Mouse (Mus musculus): Measurements from ENCODE around the gene Lsg1.

DNA sequence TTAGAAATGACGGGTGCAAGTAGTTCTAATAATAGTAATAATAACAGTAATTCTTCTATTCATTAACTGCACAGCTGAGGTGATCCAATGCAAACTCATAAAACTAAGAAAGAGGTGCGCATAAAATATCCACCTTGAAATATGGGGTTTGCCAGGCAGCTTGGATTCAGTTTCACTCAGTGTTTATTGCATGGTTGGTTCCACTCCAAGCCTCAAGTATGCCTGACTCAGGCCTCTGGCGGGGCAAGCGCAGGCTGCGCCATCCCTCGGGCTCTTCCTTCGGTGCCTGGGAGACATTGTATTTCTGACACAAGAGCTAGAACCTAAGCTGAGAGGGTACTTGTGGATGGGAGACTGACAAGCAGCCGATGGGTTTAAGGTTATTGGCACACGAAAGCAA lies 68.8 kb downstream of the Lsg1 start:
- TF ChIP-seq TAL1 (IDR thresholded peaks at IDR 0.05; ENCODE audit: low read length) (no peak), GATA1 (IDR thresholded peaks at IDR 0.05; ENCODE audit: low read length) (no peak)

All from erythroblast, embryonic 14.5 days (primary cell).